Mouse (Mus musculus): ENCODE results near the gene Alox12b. TPM values are rescaled to one million over a fixed set of nuclear protein-coding genes. Genes with fewer than 3 reads are reported as not detected.

Gene Alox12b
- total RNA-seq, 2 experiments from 2014 or later = not detected

DNA sequence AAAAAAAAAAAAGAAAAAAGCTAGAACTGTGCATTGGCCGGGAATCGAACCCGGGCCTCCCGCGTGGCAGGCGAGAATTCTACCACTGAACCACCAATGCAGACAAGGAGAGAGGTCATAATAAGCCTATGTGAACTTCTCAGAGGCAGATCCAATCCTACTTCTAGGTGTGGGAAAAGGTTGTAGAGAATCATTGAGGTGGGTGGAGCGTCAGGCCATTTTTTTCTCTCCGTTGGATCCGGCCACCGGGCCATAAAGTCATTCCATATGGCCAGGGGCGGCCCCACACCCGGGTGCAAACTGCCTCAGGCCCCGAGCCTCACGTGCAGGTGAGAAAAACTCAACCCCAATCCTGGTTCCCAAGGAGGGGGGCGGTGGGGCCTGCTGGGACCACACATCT, 38.0 kb upstream of the Alox12b start:
- TF ChIP-seq CTCF (IDR thresholded peaks at IDR 0.05) = no peak
- peak overlapping the region; percentile 88 for H3K27ac ChIP-seq
- peak overlapping the region; percentile 82 for H3K4me3 ChIP-seq
- DNase-seq = peak; percentile 72
- intact Hi-C loops (cut with DNase I) = no loop called here

DNA sequence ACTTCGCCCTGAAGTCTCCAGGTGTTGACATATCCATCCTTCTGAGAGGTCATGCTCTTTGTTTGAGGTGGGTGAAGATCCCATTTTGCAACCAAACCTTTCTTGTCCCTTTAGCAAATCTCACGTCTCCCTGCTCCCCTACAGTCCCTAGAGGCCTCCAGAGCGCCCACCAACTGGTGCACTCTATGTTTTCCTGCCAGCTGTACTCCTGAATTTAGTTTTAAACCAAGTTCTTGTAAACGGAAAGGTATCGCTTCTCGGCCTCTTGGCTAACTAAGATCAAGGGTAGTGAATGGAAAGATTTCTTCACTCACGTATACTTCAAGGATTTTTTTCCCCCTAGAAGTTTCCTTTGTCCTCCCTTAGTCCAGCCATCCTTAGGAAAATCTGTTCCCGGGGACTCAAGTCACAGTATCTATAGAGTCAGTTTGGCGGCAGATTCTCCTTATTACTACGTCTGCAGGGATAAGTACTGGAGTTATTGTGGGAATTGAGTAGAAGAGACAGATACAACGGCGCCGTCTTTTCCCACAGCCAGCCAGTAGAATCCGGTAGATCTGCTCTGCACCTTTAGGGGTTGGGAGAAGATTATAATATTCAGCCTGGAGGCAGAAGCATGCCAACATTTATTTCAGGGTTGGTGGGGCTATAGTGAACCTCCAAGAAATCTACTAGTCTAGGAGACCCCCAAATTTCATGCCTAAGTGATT, 37.2 kb upstream of the Alox12b start:
- no peak for TF ChIP-seq CTCF (IDR thresholded peaks at IDR 0.05)
- intact Hi-C loops (cut with DNase I) = loop anchor here (5.0 kb wide), 1 partner anchor 298 kb away; no protein-coding TSS in a partner anchor
- Histone ChIP-seq H3K27ac (no peak overlapping the region), H3K4me3 (no peak overlapping the region)
- no peak for DNase-seq

DNA sequence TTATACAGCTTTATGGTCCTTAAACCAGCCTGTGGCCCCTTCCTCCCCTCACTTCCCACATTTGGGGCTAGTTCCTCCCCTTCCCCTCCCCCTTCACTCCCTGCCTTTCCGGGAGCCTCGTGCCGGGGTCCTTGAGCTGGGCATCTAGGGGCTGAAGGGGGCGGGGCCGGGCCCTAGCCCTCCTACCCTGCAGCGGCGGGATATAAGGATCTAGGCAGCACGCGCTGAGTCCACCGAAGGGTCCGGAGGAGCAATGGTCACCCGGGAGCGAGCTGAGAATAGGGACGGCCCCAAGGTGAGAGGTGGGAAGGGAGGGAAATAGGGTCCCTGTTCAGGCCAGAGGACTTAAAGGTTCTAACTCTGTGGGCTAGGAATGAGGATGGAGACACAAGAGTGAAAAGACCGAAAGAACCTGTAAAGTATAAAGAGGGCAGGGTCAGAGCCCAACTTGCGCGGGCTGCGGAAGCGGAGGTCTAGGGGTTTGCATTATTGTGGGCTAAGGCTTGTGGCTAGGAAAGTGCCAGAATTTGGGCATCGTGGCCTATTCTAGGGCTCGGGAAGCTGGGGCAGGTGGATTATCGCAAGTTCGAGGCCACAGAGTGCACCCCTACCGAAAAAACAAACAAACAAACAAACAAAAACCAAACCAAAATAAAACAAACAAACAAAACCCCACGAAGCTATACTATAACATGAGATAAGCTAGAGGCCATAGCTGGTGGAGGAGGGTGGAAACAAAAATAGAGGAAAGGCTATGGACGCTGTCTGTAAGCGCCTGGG, 36.4 kb upstream of the Alox12b start, which contains the start of gene Hes7:
Hes7 (plus strand) TSS at position 184 of the 780 bp plus-strand sequence.
- peak; percentile 41 for DNase-seq
- intact Hi-C loops (cut with DNase I) = loop anchor here (5.0 kb wide), 1 partner anchor 297 kb away; no protein-coding TSS in a partner anchor
- peak within 1 kb of the TSS; percentile 74 for H3K4me3 ChIP-seq
- TF ChIP-seq CTCF (IDR thresholded peaks at IDR 0.05) = no peak
- peak within 1 kb of the TSS; percentile 87 for H3K27ac ChIP-seq

DNA sequence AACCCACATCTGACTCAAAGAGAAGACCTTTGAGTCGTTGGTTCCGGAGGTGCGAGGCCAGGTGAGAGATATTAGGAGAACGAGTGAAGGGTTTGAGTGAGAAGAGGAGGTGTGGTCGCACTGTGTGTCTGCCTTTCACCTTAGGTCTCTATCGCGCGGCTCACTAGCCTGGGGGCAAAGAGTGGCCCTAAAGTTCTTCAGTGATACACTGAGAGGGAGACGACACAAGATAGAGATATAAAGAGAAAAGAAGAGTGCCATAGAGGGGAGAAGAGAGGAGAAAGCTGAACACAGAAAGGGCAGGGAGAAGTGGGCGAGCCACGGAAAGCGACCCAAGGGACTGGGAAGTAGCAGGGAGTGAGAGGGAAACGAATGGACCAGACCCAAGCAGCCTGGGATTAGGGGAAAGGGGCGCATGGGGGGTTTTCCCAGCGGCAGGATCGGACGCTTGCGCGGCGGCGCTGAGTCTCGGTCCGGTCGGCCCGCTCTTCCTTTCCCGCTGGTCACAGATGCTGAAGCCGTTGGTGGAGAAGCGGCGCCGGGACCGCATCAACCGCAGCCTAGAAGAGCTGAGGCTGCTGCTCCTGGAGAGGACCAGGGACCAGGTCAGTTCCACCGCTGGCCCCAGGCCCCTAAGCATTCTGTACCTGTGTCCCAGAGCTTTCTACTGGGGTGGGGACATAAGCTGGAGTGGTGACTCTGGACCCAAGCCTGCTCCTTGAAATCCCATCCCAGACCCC, 35.6 kb upstream of the Alox12b start:
- DNase-seq = peak; percentile 55
- Histone ChIP-seq H3K4me3 (peak overlapping the region; percentile 74), H3K27ac (peak overlapping the region; percentile 87)
- no peak for TF ChIP-seq CTCF (IDR thresholded peaks at IDR 0.05)
- intact Hi-C loops (cut with DNase I) = loop anchor here (5.0 kb wide), 1 partner anchor 296 kb away; no protein-coding TSS in a partner anchor

DNA sequence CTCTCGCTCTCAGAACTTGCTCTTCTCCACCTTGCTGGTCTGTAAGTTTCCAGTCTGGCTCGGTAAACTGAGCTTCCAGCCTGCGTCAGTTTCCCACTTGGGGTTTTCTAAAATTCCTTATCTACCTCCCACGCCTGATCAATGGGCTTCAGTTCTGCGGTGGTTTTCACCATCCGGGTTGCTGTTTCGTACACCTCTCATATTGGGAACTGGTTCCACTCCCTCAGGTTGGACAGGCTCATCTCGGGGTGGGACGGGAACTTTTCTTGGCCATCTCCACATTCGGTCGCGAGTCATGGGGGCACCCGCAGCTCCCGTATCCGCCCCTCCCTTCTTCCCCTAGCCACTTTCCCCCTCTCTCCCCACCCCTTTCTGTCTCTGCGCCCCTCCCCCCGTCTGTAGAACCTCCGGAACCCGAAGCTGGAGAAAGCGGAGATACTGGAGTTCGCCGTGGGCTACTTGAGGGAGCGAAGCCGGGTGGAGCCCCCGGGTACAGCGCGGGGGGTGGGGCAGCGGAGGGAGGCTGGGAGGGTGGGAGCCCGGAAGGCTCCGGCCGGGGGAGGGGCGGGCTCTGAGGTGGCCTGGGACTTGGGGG, 35.0 kb upstream of the Alox12b start:
- Histone ChIP-seq H3K4me3 (peak overlapping the region; percentile 74), H3K27ac (peak overlapping the region; percentile 87)
- intact Hi-C loops (cut with DNase I) = loop anchor here (2.0 to 5.0 kb wide), 2 partner anchors 25 to 295 kb away; no protein-coding TSS in a partner anchor
- TF ChIP-seq CTCF (IDR thresholded peaks at IDR 0.05) = no peak
- DNase-seq = no peak

DNA sequence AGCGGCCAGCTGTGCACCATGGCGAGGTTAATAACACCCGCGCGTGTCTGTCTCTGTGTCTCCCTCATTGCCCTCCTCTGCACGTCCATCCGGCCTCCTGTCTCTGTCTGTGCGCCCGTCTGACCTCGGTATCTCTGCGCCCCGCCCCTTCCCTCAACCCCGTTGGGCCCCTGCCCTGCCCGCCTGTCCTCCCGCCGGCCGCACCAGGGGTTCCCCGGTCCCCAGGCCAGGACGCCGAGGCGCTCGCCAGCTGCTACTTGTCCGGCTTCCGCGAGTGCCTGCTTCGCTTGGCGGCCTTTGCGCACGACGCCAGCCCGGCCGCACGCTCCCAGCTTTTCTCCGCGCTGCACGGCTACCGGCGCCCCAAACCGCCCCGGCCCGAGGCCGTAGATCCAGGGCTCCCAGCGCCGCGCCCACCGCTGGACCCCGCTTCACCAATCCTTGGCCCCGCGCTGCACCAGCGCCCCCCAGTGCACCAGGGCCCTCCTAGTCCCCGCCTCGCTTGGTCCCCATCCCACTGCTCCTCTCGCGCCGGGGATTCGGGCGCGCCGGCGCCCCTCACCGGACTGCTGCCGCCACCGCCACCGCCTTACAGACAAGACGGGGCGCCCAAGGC, 34.3 kb upstream of the Alox12b start, which contains the start of gene 9130213A22Rik:
9130213A22Rik (minus strand) TSS at position 254 of the 616 bp plus-strand sequence.
- TF ChIP-seq CTCF (IDR thresholded peaks at IDR 0.05) = peak; percentile 77
- intact Hi-C loops (cut with DNase I) = loop anchor here (2.0 to 5.0 kb wide), 2 partner anchors 26 to 295 kb away; no protein-coding TSS in a partner anchor
- Histone ChIP-seq H3K4me3 (peak within 1 kb of the TSS; percentile 74), H3K27ac (peak within 1 kb of the TSS; percentile 87)
- DNase-seq = peak; percentile 94

DNA sequence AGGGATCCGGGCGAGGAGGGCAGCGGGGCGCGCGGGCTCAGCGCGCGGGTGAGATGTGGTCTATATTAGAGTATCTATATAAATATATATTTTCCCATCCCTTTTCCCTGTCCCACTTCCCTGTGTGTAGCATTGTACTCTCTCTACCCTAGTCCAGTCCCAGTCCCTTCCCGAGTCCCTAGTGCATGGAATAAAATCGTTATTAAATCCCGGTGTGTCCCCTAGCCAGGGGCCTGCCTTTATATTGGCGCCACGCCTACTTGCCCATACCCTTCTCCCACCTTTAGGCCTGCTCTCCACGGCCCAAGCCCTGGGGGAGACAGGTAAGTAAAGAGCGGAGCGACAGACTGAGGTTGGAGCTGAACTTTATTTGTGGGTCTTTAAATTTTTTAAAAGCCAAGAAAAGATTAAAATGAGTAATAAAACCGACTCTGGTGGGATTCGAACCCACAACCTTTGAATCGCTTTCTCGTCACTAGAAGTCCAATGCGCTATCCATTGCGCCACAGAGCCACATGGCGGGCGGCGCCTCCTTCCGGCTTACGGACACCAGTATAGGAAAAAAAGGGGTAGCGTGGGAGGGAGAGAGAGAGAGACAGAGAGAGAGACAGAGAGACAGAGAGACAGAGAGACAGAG, 33.6 kb upstream of the Alox12b start:
- peak; percentile 89 for DNase-seq
- intact Hi-C loops (cut with DNase I) = loop anchor here (1.0 to 5.0 kb wide), 3 partner anchors 26 to 294 kb away; no protein-coding TSS in a partner anchor
- Histone ChIP-seq H3K27ac (peak overlapping the region; percentile 87), H3K4me3 (peak overlapping the region; percentile 74)
- peak; percentile 24; the same call in 1 of the 2 replicates for TF ChIP-seq CTCF (IDR thresholded peaks at IDR 0.05)

DNA sequence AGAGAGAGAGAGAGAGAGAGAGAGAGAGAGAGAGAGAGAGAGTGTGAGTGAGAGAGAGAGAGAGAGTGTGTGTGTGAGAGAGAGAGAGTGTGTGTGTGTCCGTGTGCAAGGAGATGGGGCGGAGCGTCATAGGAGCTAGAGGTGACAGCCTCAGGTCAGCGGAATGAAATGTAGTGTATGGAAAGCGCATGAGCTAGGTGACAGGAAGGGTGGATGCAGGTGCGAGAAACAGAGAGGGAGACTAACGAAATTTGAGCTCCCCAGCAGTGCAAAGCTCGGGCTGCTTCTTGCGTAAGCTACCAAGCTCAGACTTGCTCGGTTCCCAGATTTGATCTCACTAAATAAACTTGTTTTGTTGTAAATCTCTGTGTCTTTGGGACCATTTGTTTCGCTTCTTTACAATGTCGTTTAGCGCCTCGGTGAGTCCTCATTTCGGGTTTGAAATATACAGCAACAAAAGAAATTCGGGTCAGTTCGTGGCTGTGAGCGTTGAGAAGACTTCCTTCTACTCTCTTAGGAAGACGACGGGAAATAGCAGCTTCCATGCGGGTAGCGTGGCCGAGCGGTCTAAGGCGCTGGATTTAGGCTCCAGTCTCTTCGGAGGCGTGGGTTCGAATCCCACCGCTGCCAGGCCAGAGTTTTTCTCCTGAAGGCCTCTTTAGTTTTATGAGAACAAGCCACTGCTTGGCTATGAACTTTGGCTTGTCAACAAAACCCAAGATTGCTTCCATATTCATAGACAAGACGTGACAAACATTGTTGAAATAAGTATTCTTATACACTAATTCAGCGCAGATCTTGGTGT, 32.9 kb upstream of the Alox12b start:
- Histone ChIP-seq H3K27ac (peak overlapping the region; percentile 87), H3K4me3 (peak overlapping the region; percentile 74)
- intact Hi-C loops (cut with DNase I) = loop anchor here (1.0 to 5.0 kb wide), 6 partner anchors 27 to 293 kb away; no protein-coding TSS in a partner anchor
- TF ChIP-seq CTCF (IDR thresholded peaks at IDR 0.05) = no peak
- DNase-seq = peak; percentile 90

DNA sequence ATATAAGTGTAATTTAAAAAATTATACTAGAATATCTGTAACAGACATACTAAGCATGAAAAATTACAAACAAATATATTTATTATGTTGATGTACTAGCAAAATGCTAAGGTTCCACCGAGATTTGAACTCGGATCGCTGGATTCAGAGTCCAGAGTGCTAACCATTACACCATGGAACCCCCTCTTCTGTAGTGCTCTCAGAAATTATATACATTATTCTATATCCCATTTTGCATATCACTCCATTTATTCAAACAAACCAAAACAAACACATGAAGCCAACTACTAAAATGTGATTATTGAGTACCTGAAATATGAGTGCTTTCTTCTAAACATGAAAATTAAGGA, 32.3 kb upstream of the Alox12b start:
- H3K27ac ChIP-seq = peak overlapping the region; percentile 87
- intact Hi-C loops (cut with DNase I) = loop anchor here (1.0 to 5.0 kb wide), 4 partner anchors 62 to 293 kb away; no protein-coding TSS in a partner anchor
- peak; percentile 57 for DNase-seq

More for the DNA sequence above, 32.3 kb upstream of the Alox12b start:
- H3K4me3 ChIP-seq = peak overlapping the region; percentile 74
- no peak for TF ChIP-seq CTCF (IDR thresholded peaks at IDR 0.05)

Data from gastrocnemius, adult 2 months (tissue).